Mouse (Mus musculus): ENCODE results near the gene Hydin.
"Not testable (repeated sequence)": the region's sequence is repeated elsewhere in the genome, so short reads cannot be mapped to it uniquely, and the experiment has no call there.

Hydin gene

DNA sequence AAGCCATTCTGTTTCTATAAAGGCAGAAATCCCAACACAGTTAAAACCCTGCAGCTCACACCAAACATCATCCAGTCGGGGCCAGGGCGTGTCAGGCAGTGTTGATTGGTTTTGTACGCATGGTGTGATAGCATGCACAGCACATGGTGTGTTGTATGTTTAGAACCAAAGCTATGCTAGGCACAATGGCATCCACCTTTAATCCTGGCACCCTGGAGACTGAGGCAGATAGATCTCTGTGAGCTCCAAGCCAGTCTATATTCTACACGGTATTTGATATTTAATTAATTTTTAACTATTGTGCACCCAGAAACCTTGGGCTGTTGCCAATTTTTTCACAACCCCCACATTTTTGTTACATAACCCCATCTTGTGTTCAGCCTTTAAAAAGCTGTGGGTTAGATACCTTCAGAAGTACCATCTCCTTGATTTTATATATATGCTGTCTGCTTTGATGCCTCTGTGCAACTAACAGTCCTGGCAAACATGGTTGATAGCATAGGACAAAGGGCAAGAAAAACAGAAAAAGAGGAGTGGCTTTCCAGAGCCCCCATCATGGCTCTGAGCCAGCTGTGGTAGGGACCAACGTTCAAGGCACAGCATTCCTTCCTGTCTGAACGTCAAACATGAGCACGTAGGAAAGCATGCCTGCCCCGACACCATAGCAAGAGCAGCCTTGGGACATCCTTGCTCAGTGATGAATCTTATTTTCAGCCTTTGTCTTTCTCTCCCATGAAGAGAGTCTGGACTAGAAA lies 263.4 kb downstream of the Hydin start:
- no peak for DNase-seq

DNA sequence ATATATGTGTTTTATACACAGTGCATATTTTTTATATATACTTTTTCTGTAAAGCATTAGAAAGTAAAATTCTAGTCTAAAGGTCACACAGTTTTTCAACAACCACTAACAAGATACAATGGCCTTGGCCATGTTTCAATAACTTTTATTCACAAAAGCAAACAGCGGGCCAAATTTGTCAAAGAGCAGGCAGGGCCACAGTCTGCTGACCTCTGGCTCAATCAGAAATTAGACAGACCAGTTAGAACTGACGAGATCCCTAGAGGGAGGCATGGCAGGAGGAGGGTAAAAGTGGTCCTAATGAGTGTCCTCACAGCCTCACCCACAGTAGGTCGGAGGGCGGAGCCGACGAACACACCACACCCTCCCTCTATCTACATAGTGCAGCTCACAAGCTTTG lies 267.0 kb downstream of the Hydin start:
- DNase-seq: no peak

DNA sequence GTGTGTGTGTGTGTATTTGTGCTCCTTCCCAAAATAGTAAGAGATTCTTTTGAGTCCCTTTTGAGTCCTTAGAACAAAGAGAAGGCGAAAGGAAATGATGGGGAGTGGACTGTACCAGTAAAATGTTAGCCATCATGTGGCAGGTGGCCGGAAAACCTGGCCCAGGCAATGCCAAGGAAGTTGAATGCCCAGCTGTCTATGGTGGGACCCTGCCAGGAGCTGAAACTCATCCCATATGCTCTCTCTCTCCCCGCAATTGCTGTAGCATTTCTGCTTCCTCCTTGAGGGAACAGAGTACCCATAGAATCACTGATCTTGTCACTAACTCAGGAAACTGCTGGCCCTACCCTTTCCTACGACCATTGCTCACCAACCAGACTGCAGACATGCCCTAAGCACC lies 271.1 kb downstream of the Hydin start:
- no peak for DNase-seq

DNA sequence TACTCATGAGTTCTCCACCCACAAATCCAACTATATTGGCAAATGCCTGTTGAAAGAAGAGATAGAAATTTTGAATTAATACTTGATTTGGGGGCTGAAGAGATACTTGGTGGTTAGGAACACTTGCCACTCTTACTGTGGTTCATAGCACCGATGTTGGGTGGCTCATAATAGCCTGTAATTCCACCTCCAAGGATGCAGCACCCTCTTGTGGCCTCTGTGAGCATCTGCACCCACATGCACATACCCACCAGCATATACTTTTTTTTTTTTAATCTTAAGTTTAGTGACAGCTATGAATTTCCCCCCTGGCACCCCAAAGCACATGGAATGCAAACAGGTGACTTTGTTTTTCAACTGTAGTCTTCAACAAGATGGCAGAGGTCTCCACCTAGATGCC lies 283.6 kb downstream of the Hydin start:
- no peak for DNase-seq

DNA sequence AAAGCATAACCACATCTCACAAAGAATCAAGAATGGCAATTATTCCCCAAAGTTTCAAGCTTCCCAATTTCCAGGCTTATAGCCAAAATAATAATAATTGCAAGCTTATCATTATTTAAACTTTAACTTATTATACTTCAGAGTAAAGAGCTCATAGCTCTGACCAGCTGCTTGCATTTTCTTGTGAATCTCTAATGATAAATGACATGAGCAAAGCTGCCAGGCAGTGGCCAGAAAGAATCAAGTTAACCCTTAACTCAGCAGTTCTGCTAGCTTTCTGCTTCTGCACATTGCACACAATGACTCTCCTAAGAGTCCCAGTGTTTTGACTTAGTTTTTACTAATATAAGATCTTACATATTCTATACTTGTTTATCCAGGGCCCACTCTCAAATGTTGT lies 285.3 kb downstream of the Hydin start:
- not testable (repeated sequence) for DNase-seq

DNA sequence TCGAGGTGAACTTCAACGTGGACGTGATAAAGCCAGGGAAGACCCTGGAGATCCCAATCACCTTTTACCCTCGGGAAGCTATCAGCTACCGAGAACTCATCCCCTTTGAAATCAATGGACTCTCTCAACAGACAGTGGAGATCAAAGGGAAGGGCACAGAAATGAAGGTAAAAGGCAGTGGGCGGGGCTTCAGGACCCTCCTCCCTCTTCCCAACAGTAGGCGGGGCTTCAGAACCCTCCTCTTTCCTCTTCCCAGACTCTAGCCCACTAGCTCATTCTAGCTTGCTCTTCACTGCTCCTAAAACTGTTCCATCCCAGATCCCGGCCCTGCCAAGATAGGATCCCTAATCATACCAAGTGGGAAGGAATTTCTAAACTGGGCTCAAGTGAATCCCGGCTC lies 325.9 kb downstream of the Hydin start:
- no peak for DNase-seq

DNA sequence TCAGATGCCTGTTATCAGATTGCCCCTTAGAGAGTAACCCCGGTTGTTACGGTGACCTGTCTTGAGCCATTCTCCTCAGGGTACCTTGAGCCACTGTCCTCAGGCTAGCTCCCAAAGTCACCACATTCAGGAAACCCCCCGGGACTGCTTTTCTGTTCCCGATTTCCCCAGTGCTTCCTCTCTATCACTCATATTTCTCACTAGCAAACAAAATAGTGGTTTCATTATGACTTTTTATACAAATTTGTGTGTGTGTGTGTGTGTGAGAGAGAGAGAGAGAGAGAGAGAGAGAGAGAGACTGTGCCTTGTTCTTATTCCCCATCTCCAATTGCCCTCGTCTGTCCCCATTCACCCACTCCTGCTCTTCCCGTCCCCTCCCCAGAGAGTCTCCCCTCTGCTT lies 327.4 kb downstream of the Hydin start:
- DNase-seq: no peak

DNA sequence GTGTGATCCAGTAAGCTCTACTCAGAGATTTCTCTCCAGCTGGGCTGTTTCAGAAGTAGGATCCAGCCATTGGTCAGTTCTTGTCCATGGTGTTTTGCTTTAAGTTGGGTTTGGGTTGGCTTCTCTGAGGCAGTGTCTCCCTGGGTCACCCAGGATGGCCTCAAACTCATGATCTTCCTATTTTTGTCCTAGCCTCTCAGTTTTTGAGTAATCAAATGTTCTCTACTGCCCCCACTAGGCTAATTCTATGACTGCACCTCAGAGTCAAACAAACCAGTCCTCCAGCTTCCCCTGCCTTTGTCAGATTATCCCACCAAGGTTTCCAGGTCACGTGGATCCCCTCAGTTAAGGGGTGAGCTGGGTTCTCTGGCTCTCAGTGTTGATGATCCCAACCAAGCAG lies 337.8 kb downstream of the Hydin start:
- no peak for DNase-seq

DNA sequence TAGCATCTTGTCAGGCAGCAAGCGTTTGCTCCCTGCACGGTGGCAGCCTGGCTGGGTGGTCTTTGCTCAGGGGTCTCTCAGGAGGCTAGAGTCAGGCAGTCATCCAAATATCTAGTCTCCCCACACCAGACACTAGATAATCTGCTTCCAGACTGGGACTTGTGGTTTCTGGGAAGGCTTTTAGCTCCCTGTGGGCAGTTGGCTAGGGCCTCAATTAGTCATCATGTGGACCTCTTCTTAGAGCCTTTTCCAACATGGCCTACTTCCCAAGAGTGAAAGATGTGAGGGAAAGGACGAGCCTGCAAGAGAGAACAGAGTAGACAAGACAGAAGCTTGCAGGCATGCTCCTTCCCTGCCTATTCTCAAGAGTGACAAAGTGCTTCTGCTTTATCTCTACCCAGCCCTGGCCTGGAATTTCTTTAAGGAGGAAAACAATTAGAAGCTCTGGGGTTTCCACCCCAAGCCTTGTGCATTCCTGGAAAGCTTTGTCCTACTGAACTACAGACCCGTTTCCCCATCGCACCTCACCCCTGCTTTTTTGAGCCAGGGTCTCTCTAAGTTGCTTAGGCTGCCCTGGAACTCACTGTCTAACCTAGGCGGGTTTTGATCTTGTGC lies 338.7 kb downstream of the Hydin start:
- DNase-seq: no peak

DNA sequence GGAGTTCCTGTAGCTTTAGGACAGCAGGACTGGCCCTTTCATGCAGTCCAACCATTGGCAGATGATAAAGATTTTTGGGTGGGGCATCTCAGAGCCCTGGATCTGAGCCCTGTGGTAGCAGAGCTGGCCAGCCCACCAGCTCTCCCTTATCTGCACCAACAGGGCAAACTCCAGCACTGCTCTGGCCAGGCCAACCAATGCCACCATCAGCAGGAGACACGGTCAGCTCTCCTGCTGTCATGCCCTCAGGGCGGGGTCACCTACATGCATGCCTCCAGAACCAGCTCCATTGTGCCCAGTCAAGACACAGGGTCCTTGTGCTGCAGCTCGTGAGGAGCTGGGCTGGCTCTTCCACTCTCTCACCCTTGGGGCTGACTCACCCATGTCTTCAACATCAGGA lies 349.0 kb downstream of the Hydin start:
- no peak for DNase-seq

DNA sequence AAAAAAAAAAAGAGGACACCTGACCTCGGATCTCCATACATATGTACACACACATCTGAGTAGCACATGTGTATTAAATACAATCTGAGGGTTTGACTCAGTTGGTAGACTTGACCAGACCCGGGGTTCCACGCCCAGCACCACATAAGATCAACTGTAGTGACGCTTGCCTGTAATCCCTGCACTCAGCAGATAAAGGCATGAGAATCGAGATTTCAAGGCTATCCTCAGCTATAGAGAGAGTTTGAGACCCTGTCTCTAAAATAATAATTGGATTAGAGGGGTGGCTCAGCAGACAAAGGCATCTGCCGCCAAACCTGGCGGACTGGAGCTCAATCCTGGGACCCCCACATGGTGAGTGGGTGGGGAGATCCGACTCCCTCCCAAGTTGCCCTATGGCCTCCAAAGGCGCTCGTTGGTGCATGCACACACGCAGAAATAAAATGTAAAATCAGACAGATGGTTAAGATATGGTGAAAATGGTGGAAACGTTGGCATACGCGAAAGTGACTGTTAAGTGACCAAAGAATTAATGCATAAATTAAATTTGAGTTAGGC lies 351.1 kb downstream of the Hydin start:
- DNase-seq: no peak

DNA sequence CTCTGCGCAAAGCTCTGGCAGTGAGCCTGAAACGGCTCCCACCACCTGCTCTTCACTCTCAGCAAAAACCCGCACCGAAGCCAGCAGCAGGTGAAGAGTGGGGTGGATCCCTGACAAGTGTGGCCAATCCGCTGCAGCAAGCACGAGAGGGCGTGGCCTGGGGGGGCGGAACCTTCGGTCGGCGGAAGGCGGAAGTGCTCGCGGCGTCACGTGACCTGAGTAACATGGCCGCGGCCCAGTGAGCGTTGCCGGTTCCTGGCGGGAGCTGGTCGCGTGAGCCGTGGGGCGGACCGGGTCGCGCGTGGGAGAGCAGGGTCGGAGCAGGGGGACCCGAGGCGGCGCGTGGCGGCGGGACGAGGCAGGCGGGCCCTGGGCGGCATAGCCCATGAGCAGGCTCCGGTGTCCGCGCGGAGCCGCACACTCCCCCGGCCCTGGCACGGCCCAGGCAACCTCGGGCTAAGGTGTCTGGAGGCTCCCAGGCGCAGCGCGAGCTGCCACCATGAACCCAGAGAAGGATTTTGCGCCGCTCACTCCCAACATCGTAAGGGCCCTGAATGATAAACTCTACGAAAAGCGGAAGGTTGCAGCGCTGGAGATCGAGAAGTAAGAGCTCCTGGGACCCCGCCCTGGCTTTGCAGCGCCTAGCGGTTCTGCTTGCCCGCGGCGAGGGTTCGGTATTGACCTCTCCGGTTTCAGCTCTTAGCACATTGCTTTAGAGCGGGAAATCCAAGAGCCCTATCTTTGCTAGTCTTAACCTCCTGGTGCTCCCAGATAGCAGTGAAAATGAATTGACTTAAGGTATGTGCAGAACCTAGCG lies 351.8 kb downstream of the Hydin start, which contains the start of gene Vac14:
TSS of gene Vac14 (plus strand) at position 195 of the 817 bp plus-strand sequence.
- DNase-seq: peak; percentile 98 to 99

DNA sequence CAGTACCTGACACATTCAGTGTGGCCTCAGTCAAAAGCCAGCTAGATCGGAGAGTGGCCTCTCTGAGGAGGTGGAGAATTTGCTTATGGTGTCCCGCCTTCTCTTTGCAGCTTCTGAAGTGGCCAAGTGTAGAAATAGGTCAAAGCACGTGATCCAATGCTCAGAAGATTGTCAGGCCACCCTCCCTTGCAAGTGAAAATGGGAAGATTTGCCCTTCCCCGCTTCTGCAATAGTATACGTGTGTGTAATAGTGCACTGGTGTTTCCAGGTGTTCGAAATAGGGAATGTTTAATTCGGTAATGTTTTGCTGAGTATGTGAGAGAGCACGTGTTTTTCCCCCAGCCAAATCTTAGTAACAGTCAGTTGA lies 352.4 kb downstream of the Hydin start:
- DNase-seq: no peak

DNA sequence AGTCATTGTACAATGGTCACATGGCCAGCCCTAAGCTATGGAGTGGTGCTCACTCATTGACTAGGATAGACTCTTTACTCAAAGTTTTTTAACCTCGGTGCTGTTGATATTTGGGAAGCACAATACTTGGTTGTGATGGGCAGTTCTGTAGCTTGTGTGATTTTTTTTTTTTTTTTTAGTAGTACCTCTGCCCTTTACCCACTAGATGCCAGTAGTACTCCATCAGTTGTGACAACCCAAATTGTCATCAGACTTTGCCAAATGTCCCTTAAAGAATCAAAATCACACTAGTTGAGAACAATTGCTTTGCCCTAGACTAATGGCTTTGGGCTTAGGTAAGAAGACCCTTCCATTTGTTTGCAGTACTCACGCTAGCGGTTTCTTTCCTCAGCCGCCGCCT lies 353.1 kb downstream of the Hydin start:
- DNase-seq: no peak

DNA sequence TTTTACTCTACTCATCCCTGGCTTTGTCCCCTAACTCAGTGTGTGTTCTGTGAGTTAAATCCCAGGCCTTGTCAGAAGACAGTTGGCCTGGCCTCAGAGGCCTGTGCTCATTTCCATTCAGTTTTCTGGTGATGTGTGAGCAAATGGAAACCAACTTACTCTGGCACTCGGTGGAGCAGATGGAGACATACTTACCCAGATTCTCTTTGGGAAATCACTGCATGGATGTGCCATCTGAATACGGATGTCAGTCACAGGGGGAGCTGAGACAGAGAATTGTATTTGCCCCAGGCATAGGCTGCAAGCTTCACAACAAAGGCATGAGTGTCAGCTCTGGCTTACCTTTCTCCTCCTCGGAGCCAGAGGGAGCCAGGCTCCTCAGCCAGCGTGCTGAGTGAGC lies 359.7 kb downstream of the Hydin start:
- DNase-seq: no peak

DNA sequence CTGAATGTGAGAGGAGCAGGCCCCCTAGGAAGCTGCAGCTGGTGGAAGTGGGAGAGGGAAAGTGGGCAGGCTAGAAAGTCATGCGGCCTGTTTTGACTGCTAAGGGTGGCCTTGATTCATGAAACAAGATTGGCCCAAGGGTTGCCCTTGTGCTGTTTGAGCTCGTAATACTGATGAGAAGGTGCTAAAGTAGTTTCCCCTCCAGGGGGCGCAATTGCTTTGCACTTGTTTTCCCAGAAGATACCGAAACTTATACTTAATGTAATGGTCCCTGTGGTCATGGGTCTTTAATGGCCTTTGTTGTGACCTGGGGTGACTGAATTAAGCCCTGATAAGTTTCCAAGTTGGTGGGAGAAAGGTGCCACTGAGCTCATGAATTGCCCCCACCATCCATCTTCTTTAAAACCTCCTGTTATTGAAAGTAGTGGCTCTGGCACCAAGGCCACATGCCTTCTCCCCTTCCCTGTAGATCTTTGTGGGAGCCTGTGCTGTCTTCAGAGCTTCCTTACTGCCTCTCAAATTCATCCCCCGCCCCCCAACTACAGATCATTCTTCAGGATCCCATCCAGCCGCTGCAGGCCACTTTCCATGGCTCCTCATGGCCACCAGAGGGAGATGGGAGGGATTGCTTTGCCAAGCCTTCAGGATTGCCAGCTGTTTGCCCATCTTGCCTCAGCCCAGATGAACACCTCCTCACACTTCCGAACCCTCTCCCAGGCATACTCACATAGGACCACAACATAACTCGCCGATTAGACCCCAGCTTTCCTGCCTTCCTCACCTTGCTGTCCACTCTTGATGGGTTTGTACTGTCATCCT lies 362.7 kb downstream of the Hydin start:
- peak; percentile 31 to 51 for DNase-seq

DNA sequence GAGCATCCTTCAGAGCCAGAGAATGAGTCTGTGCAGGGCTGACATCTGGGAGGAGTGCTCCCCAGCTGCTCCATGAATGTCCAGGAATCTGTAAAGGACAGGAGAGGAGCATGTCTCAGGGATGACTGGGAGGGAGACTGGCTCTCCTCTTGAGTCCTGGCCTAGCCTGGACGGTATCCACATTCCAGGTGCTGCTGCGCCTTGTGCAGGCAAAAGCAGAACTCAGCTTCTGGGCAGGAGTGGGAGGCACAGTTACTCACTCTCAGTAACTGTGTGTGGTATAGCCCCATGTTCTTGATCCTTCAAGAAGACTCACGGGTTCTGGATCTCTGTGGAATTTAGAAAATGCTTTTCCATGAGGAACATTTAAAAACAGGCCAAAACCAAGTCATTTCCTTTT lies 363.3 kb downstream of the Hydin start:
- no peak for DNase-seq

DNA sequence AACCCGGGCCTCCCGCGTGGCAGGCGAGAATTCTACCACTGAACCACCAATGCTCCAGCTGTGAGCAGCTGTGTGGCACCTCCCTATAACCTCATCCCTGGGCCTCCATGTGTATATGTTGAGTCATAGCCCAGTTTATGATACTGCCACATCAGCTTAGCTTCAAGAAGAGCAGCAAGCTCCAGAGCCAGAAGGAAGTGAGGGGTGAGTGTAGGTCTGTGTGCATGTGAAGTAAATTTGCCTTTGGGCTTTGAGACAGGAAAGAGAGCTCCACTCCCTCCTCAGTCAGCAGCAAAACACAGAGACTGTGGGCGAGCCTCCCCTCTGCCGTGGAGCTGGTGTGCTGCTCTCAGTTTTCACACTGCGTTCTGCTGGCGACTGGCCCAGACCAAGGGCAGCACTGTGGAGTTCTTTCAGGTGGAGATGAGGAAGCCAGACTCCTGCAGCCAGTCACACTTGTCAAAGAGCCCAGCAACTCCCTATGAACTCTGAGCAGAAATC lies 363.8 kb downstream of the Hydin start:
- DNase-seq: no peak

DNA sequence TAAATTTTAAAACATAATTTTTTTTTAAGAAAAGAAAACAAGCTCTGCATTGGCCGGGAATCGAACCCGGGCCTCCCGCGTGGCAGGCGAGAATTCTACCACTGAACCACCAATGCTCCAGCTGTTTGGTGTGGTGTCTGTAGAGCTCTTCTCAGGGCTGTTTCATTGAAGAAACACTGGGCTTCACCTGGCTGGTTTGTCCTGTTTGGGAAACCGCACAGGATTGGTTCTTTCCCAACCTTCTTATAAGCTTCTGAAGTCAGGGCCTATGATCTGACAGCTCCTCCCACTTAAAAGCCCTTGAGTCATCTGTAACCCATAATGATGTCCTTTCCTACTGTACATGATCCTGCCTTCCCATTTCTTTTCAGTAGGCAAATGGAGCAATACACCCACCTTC lies 364.4 kb downstream of the Hydin start:
- no peak for DNase-seq

DNA sequence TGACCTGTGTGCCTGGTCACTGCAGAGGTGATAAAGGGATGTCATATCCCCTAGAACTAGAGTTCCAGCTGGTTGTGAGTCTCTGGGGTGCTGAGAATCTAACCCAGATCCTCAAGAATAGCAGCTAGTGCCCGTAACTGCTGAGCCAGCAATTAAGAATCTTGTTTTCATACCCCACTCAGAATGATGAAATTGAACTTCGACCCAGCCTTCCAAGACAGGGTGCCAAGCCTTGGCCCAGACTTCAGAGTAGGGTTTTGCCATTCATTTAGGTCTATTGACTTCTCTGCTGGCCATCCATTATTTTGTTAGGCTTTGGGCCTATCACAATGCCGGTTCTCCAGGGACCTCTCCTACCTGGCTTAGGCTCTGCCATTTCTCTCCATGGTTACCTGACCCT lies 367.0 kb downstream of the Hydin start:
- DNase-seq: no peak

DNA sequence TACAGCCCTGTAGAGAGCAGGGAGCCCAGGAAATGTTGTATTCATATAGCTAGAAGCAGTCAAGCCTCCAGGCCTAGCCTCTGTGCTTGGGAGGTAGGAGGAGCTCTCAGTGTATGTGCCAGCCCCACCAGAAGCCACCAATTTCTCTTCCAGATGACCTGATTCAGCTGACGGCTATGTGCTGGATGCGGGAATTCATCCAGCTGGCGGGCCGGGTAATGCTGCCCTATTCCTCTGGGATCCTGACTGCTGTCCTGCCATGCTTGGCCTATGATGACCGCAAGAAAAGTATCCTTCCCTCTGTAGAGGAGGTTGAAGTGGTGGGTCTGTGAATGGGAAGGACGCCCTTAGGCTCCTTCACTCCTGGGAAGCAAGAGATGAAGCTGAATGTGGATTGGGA lies 369.4 kb downstream of the Hydin start:
- no peak for DNase-seq

DNA sequence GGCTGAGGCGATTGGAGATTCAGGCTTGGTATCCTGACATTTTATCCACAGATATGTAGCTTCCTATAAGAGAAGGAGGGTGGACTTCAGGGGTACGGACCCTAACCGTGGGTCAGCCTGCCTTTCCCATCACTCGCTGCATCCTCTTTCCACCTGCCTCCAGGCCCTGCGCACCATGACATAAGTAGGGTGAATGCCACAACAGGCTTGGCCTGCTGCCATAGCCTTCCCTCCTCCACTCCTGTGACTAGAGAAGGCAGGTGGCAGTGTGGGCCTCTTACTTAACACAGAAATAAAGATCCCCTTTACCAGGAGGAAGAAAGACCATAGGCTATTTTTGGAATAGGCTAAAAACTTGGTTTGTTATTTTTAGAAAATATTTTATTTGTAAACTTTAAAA lies 375.6 kb downstream of the Hydin start:
- no peak for DNase-seq

DNA sequence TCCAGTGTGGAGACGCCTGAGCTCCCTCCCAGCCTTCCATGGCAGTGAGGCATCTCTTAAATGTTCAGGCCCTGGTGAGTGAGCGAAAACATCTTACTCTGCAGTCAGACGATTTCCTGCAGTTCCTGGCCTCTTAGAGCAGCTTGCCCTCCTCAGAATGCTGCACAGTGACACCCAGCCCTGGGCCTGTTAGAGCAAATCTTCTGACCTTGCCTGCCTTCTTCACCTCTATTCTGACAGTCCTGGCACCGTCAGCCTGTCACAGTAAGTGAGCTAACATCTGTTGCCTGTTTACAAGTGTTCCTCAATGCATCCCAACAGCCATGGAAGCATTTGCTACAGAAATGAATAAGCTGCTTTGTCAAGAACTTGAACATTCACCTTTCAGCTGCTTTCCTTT lies 376.4 kb downstream of the Hydin start:
- DNase-seq: no peak

Data from thymus, postnatal 36 days (tissue).